Mouse (Mus musculus) spleen, postnatal 36 days (tissue): ENCODE measurements around the gene Pip4p1.
"Not testable (repeated sequence)": the region's sequence is repeated elsewhere in the genome, so short reads cannot be mapped to it uniquely, and the experiment has no call there.

Experiments used
- DNase-seq, 2 experiments: peaks; one replicate each; pipeline ENCODE4 v3.0.0; 2022; ENCODE audit warnings: low spot score in 2 of 2, mixed read lengths in 1 of 2

Gene Pip4p1

DNA sequence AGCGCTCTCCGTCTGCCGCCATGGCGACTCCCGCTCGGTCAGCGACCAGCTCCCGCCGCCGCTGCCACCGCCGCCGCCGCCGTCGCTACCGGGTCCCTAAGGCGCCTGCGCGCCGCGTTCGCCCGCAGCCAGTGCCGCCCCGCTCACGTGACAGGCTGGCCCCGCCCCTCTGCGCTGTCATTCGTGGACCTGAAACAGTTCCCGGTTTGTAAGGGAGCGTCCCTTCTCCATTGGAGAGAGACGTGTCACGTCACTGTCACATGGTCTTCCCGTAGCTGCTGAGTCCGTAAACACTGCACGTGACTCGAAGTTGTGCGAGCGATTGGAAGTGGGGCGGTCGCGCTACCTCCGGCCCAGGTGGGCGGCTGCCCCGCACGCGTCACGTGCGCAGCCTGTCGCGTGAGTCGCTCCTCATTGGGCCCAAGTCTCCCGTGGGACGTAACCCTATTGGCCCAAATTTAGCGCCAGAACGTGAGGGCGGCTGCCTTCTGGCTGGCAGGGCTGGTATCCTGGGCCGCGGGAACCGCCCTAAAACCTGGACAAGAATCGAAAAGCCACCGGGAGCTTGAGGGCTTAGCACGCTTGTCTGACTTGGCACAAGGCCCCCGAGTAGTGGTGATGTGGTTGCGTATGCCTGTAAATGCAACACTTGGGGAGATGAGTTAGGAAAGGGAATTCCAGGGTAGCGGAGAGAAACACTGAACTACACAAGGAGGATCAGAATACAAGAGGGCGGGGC is at the start of gene Pip4p1, which contains the start of gene Pnp:
TSS of gene Pip4p1 (minus strand) at position 103 of the 739 bp plus-strand sequence.
TSS of gene Pnp (plus strand) at position 329 of the 739 bp plus-strand sequence.
- DNase-seq: peak; percentile 99

DNA sequence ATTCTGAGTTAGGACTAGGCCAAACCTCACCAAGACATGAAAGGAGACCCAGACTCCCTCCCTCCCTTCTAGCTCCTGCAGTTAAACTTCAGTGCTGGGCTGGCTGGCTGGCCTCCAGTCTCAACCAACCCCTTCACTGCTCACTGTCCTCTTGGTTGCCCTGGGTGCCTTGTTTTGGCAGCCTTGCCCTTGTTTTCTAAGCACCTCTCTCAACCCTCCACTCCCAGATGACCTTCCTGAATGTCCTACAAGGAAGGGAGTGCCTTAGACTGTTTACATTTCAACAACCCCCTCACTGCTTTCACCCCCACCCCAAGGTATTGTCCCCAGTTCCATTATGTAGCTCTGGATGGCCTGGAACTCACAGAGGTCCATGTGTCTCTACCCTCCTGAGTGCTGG is 49.0 kb upstream of the Pip4p1 start:
- no peak for DNase-seq

- not testable (repeated sequence) for DNase-seq
Measured at GRCm38 (mm10) chr14:50978451-50978850, 47.8 kb upstream of the Pip4p1 start.

DNA sequence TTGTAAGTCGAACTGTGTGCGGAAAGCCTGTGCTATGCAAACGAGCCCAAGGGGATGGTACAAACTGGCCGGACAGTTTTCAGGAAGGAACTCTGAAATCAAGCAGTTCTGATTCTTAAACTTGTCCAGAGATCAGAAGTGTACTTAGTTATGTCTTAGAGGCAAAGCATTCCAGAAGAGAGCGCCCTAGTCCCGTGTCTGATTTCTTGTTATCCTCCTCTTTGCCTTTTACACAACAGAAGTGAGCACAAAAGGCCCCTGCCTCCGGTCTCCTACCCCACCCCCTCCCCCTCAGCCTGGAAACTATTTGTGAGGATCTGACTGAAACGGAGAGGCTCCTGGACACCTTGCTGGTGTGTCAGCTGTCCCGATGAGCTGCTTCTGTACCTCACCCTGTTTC is 46.0 kb upstream of the Pip4p1 start:
- DNase-seq: peak; percentile 40 to 58

DNA sequence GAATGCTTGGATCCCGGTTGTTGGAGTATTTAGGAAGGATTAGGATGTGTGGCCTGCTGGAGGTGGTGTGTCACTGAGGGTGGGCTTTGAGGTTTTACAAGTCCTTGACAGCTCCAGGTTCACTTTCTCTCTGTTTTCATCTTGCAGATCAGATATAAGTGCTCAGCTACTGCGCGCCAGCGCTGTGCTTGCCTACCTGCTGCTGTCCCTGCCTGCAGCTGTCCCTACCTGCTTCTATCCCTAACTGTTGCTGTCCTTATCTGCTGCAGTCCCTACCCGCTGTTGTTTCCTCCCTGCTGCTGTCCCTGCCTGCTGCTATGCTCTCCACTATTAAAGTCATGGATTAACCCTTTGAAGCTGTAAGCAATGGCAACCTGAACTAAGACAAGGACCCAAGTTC is 44.3 kb upstream of the Pip4p1 start:
- DNase-seq: no peak

DNA sequence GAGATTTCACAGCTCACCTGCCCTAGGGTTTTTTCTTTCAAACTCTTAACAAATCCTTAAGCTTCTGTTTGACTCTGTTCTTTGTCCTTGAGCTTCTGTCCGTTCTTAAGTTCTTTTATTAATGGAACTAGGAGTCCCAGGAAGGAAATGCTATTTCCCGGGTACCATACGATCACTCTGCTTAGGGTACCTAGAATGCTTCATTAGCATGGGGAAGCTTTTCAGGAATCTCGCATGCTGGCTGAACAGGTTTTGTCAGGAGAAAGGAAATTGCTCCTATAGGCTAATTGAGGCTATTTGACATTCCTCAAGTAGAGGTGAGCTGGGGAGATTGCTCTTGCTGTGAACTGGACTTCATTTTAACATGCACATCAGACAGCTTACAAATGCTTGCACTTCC is 43.0 kb upstream of the Pip4p1 start:
- DNase-seq: no peak

DNA sequence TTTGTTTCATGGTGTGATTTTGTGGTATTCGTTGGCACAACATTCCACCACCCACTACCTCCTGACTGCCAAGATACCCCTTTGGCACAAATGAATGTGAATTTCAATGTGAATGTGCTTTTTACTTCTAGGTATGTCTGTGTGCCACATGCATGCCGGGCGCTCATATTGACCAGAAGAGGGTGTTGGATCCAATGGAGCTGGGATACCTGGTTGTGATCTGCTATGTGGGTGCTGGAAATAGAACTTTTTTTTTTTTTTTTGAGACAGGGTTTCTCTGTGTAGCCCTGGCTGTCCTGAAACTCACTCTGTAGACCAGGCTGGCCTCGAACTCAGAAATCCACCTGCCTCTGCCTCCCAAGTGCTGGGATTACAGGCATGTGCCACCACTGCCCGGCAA is 42.4 kb upstream of the Pip4p1 start:
- not testable (repeated sequence) for DNase-seq

DNA sequence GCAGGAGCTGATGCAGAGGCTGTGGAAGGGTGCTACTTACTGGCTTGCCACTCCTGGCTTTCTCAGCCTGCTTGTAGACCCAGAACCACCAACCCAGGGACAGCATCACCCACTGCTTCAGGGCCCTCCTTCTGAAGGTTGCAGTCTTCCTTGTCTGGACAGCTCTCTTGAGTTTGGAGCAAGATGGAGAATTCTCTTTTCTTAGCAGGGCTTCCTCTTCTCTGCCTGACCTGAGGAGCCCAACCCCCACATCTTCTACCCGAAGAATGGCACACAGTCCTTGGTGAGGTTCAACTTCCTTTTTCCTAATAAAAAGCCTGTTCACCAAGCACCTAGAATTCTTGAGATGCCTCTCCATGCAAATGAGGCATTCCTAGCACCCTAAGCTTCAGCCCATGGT is 40.2 kb upstream of the Pip4p1 start:
- DNase-seq: no peak

- no peak for DNase-seq
Measured at GRCm38 (mm10) chr14:50969558-50970544, 39.2 kb upstream of the Pip4p1 start.

GRCm38 (mm10) chr14:50969041-50969440 is 38.4 kb upstream of the Pip4p1 start:
- DNase-seq: no peak

DNA sequence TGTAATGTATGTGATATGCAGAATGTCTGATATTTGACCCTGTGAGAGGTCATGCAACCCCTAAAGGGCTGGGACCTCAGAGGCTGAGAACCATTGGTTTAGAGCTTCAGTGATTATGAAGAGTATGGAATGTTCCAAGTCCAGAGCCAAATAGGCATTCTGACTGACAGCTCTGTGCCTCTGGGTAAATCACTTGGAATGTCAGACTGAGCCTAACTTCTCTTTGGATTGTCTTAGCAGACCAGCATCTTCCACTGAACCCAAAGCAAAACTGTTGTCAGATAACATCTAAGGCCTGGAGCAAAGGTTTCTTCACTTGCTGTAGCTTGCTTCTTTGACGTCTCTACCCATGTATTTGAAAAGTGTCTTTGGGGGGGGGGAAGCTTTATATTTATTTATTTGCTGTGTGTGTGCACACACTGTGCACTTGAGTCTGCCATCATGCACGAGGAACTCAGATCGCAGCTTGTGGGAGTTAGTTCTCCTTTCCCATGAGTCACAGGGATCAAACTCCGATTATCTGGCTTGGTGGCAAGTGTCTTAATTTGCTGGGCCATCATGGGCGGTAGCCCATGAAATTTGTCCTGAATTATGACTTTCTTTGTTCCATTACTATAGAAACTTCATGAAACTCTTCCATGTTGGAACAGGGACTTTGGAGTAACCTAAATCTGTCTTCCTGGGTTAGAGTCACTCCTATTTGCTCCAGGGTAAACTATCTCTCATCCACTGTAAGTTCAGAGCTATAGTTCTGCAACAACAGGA is 37.7 kb upstream of the Pip4p1 start:
- no peak for DNase-seq

DNA sequence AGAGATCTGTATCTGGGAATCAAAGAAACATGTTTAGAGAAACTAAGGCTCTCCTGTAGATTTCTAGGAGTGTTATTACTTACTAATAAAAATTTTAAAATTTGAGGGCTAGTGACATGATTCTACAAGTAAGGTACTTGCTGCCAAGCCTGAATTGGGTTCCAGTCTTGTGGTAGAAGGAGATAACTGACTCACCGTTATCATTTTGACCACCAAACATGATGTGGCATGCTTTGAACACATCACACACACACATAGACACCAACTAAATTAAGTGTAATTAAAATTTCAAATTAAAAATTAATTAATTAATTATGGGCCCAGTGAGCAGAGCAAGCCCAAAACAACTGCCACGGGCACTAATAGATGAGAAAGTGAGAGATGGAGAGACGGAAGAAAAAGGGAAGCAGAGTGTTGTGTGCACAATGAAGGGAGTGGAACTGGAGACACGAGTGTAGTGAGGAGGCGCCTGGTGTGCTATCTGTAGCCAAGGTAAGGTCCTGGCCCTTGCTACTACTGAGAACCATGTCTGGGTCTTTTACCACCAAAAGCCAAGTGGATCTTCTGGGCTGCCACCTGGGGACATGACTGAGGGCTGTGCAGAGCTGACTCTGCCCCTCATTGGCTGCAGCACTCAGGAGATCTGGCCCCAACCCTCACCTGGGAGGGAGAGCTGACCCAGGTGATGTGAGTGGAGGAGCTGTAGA is 27.8 kb upstream of the Pip4p1 start:
- DNase-seq: not testable (repeated sequence)

- not testable (repeated sequence) for DNase-seq
Measured at GRCm38 (mm10) chr14:50957146-50957545, 26.5 kb upstream of the Pip4p1 start.

DNA sequence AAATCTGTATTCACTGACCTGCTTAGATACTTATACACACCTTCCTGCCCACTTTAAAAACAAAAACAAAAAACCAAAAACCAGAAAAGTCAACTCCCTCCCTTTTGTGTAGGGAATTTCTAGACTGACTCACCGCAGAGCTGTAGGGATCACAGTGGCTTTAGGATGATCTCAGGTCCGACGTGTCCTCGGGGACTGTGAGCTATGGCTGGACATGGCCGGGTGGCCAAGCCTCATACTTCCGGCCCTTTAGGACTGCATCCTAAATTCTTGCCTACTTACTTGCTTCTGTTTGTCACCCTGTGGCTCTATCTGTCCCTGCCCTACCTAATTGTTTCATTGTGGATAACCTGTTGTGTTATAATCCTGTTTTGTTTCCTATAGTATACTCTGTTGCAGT is 26.1 kb upstream of the Pip4p1 start:
- not testable (repeated sequence) for DNase-seq

- DNase-seq: peak; percentile 64 to 76
Measured at GRCm38 (mm10) chr14:50955942-50956508, 25.4 kb upstream of the Pip4p1 start, which contains the start of gene Pnp2. Gene Pnp2, plus strand, starts transcription at chr14:50955992.

DNA sequence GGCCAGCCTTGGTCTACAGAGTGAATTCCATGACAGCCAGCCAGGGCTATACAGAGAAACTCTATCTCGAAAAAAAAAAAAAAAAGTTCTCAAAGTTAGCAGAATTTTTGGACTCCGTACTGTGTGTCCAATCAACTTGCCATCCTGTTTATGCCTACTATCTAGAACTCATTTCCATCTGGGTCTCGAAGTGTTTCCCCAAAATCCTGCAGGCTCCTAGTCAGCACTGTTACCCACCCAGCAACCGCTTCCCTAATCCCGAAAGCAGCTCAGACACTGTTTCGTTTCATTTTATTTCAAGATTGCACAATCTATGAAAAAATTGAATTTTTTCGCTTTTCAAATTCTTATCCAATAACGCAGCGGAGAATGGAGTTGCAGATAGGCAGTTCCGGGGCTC is 24.8 kb upstream of the Pip4p1 start:
- no peak for DNase-seq

DNA sequence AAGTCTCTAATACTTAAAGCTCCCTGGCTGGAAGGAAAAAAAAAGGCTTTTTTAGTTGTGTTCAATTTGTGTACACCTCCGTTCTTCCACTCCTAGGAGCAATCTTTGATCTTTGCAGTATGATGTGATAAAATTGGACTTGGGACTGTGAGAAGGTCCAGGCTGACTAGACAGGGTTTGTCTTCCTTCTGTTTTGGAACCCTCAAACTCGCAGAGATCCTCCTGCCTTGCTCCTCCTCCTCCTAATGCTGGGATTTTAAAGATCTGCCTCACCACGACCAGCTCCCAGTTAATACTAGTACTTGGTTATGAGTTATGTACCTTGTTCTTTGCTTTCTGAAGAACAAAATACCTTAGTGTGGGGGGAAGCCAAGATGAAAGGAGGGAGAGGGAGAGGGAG is 14.9 kb upstream of the Pip4p1 start:
- not testable (repeated sequence) for DNase-seq

DNA sequence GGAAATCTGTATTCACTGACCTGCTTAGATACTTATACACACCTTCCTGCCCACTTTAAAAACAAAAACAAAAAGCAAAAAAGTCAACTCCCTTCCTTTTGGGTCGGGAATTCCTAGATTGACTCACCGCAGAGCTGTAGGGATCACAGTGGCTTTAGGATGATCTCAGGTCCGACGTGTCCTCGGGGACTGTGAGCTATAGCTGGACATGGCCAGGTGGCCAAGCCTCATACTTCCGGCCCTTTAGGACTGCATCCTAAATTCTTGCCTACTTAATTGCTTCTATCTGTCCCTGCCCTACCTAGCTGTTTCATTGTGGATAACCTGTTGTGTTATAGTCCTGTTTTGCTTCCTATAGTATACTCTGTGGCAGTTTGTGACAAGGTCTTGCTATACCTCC is 14.4 kb upstream of the Pip4p1 start:
- not testable (repeated sequence) for DNase-seq

- not testable (repeated sequence) for DNase-seq
Measured at GRCm38 (mm10) chr14:50944668-50945033, 14.0 kb upstream of the Pip4p1 start.

- peak; percentile 89 to 93 for DNase-seq
Measured at GRCm38 (mm10) chr14:50943932-50944667, 13.4 kb upstream of the Pip4p1 start, which contains the start of gene Gm49342. Gene Gm49342, plus strand, starts transcription at chr14:50944517.
